Mouse (Mus musculus) MEL (cell line): Measurements from ENCODE around the gene Sphk2. TPM values are rescaled to one million over a fixed set of nuclear protein-coding genes. Genes with fewer than 3 reads are reported as not detected.

ENCODE experiments used
- DNase-seq: peaks from one replicate; pipeline ENCODE4 v3.0.0; 2011; ENCODE audit warnings: low read depth, low spot score
- H3K27ac ChIP-seq: 2 replicates; pipeline ENCODE4 v1.5.1; 2012; ENCODE audit warnings: low read depth, mild to moderate bottlenecking, control low read depth, low read length, moderate library complexity; ENCODE audit not compliant: control insufficient read depth
- H3K27me3 ChIP-seq, 2 experiments: fragments of 150-350 bp in 1 of 2; sonication (generic) in 1 of 2; 2 replicates each; pipeline ENCODE4 v1.6.1; 2012; ENCODE audit warnings: low read length in 2 of 2, mild to moderate bottlenecking in 2 of 2, improper control_type of control experiment in 1 of 2, moderate library complexity in 1 of 2; ENCODE audit not compliant: insufficient read depth in 2 of 2, control insufficient read depth in 1 of 2
- H3K36me3 ChIP-seq, 2 experiments: 2 replicates each; pipeline ENCODE4 v1.6.1; 2012 to 2014; ENCODE audit warnings: low read length in 2 of 2, improper control_type of control experiment in 1 of 2, inconsistent platforms in 1 of 2, mild to moderate bottlenecking in 1 of 2; ENCODE audit not compliant: insufficient read depth in 2 of 2, control insufficient read depth in 1 of 2
- H3K4me1 ChIP-seq, 2 experiments: fragments of 150-350 bp in 1 of 2; sonication (generic) in 1 of 2; 2 replicates each; pipeline ENCODE4 v1.6.1; 2012; ENCODE audit warnings: low read length in 2 of 2, improper control_type of control experiment in 1 of 2, mild to moderate bottlenecking in 1 of 2; ENCODE audit not compliant: insufficient read depth in 2 of 2, control insufficient read depth in 1 of 2
- H3K4me3 ChIP-seq, 2 experiments: fragments of 150-350 bp in 1 of 2; sonication (generic) in 1 of 2; 2 replicates each; pipeline ENCODE4 v1.5.1; 2012; ENCODE audit warnings: low read depth in 2 of 2, low read length in 2 of 2, mild to moderate bottlenecking in 2 of 2, moderate library complexity in 2 of 2, control low read depth in 1 of 2, improper control_type of control experiment in 1 of 2; ENCODE audit not compliant: control insufficient read depth in 1 of 2, insufficient read depth in 1 of 2
- H3K79me2 ChIP-seq: 2 replicates; pipeline ENCODE4 v1.6.1; 2012; ENCODE audit warnings: mild to moderate bottlenecking, low read length, moderate library complexity; ENCODE audit not compliant: control insufficient read depth, poor library complexity, insufficient read depth
- H3K9ac ChIP-seq: 2 replicates; pipeline ENCODE4 v1.6.1; 2012; ENCODE audit warnings: low read depth, mild to moderate bottlenecking, control low read depth, low read length, moderate library complexity; ENCODE audit not compliant: control insufficient read depth, poor library complexity, severe bottlenecking
- H3K9me3 ChIP-seq: fragments of 150-350 bp; sonication (generic); replicated peaks from 2 replicates; pipeline ENCODE4 v1.6.1; 2012; ENCODE audit warnings: mild to moderate bottlenecking, low read length, improper control_type of control experiment, moderate library complexity; ENCODE audit not compliant: insufficient read depth
- BHLHE40 ChIP-seq: IDR thresholded peaks from 2 replicates; pipeline ENCODE4 v1.6.1; 2012; ENCODE audit warnings: low read depth, mild to moderate bottlenecking, inconsistent platforms, low read length, improper control_type of control experiment, borderline replicate concordance
- E2F4 ChIP-seq: IDR thresholded peaks from 2 replicates; pipeline ENCODE4 v1.6.1; 2011; ENCODE audit warnings: low read depth, low read length, improper control_type of control experiment, borderline replicate concordance
- ELF1 ChIP-seq: IDR thresholded peaks from 2 replicates; pipeline ENCODE4 v1.6.1; 2014; ENCODE audit warnings: low read depth, mild to moderate bottlenecking, inconsistent platforms, low read length, improper control_type of control experiment, moderate library complexity
- EP300 ChIP-seq, 2 experiments: IDR thresholded peaks; 2 replicates each; pipeline ENCODE4 v1.6.1; 2011; ENCODE audit warnings: improper control_type of control experiment in 2 of 2, low read length in 2 of 2, low read depth in 1 of 2, mild to moderate bottlenecking in 1 of 2
- ETS1 ChIP-seq: IDR thresholded peaks from 2 replicates; pipeline ENCODE4 v1.6.1; 2012; ENCODE audit warnings: low read depth, mild to moderate bottlenecking, inconsistent platforms, low read length, improper control_type of control experiment, moderate library complexity
- GABPA ChIP-seq: IDR thresholded peaks from 2 replicates; pipeline ENCODE4 v1.6.1; 2012; ENCODE audit warnings: low read depth, mild to moderate bottlenecking, inconsistent platforms, low read length, improper control_type of control experiment, moderate library complexity
- GATA1 ChIP-seq: IDR thresholded peaks from 2 replicates; pipeline ENCODE4 v1.6.1; 2011; ENCODE audit warnings: low read depth, low read length, improper control_type of control experiment
- MAX ChIP-seq: IDR thresholded peaks from 2 replicates; pipeline ENCODE4 v1.6.1; 2011; ENCODE audit warnings: low read length, improper control_type of control experiment
- MYB ChIP-seq: IDR thresholded peaks from 2 replicates; pipeline ENCODE4 v1.6.1; 2011; ENCODE audit warnings: mild to moderate bottlenecking, low read depth, low read length, improper control_type of control experiment
- MYC ChIP-seq: IDR thresholded peaks from 2 replicates; pipeline ENCODE4 v1.6.1; 2011; ENCODE audit warnings: low read depth, mild to moderate bottlenecking, low read length, improper control_type of control experiment, moderate library complexity
- NRF1 ChIP-seq: IDR thresholded peaks from 2 replicates; pipeline ENCODE4 v1.6.1; 2014; ENCODE audit warnings: low read depth, mild to moderate bottlenecking, inconsistent platforms, low read length, improper control_type of control experiment, moderate library complexity; ENCODE audit not compliant: poor library complexity, insufficient read depth, severe bottlenecking
- POLR2A ChIP-seq, 2 experiments: IDR thresholded peaks; 2 replicates each; pipeline ENCODE4 v1.6.1; 2011 to 2012; ENCODE audit warnings: low read length in 2 of 2, mild to moderate bottlenecking in 2 of 2, control low read depth in 1 of 2, improper control_type of control experiment in 1 of 2, low read depth in 1 of 2, moderate library complexity in 1 of 2; ENCODE audit not compliant: control insufficient read depth in 1 of 2, insufficient read depth in 1 of 2, poor library complexity in 1 of 2
- RCOR1 ChIP-seq: IDR thresholded peaks from 2 replicates; pipeline ENCODE4 v1.6.1; 2012; ENCODE audit warnings: low read depth, mild to moderate bottlenecking, inconsistent platforms, low read length, improper control_type of control experiment
- SMC3 ChIP-seq: IDR thresholded peaks from 2 replicates; pipeline ENCODE4 v1.6.1; 2011; ENCODE audit warnings: low read depth, low read length, improper control_type of control experiment
- UBTF ChIP-seq: IDR thresholded peaks from 2 replicates; pipeline ENCODE4 v1.6.1; 2012; ENCODE audit warnings: low read depth, mild to moderate bottlenecking, inconsistent platforms, low read length, improper control_type of control experiment, moderate library complexity, borderline replicate concordance; ENCODE audit not compliant: insufficient read depth
- ZKSCAN1 ChIP-seq: IDR thresholded peaks from 2 replicates; pipeline ENCODE4 v1.6.1; 2012; ENCODE audit warnings: low read depth, mild to moderate bottlenecking, inconsistent platforms, low read length, improper control_type of control experiment, moderate library complexity
- ZMIZ1 ChIP-seq: IDR thresholded peaks from 2 replicates; pipeline ENCODE4 v1.6.1; 2012; ENCODE audit warnings: low read depth, mild to moderate bottlenecking, inconsistent platforms, low read length, improper control_type of control experiment, moderate library complexity
- polyA plus RNA-seq, 2 experiments: library from polyadenylated mRNA; stranded (reverse) in 1 of 2; unstranded in 1 of 2; fragments of >175 nt in 1 of 2; fragments of >200 nt in 1 of 2; gene quantifications; 2 replicates each; pipeline versions ENCODE4 v1.2.1 to v1.2.4; 2012; ENCODE audit warnings: low replicate concordance in 2 of 2, low read depth in 1 of 2; ENCODE audit not compliant: insufficient read length in 2 of 2, insufficient read depth in 1 of 2, missing spikeins in 1 of 2
- total RNA-seq: library from RNA; depleted of rRNA; stranded (reverse); fragments of 300-350 nt; gene quantifications from 2 replicates; pipeline ENCODE4 v1.2.3, GENCODE M21; 2012; rRNA removed

The Sphk2 gene
- total and polyA plus RNA-seq, 3 experiments = 21.0 to 40.2 TPM; not detected in 1

DNA sequence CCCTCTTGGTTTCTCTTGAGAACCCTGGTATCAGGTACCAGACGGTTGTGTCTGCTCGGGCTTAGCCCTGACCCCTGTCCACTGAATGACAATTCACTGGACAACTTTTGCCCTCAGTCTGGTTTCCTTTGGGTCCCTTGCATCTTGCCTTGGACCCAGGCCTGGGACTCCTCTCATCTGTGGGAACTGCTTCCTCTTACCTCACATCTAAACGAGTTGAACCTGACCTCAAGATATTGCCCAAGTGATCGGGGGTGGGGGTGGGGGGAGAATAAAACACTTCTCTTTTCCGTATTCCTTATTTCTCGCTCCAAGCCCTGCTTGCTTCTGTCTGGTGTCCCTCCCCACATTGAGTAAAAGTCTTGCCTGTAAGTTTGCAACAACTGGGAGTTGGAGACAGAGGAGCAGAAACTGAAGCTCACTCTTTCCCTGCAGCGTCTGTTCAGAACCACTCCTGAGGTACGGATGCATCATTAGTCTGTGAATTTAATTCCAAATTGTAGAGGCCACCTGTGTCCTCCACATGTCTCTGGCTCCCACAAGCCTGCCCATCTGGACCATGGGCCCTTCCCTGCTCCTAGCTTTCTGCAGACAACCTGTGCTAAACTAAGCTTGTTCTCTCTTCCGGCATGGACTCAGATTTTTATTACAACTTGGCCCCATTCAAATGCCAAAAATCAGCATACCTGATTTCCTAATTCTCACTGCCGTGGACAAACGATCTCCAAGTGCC, 56.9 kb downstream of the Sphk2 start:
- H3K4me3 ChIP-seq = no peak overlapping the region
- H3K27ac ChIP-seq = no peak overlapping the region
- H3K79me2 ChIP-seq = no peaks in the 10 kb centered on the region
- TF ChIP-seq UBTF = no peak
- no peak for TF ChIP-seq MAX
- TF ChIP-seq ETS1 = no peak
- no peak for TF ChIP-seq RCOR1
- TF ChIP-seq MYB = no peak
- TF ChIP-seq ELF1 = no peak
- TF ChIP-seq BHLHE40 = no peak
- no peak for TF ChIP-seq NRF1
- TF ChIP-seq MYC = no peak
- TF ChIP-seq GATA1 = no peak
- TF ChIP-seq EP300 (IDR thresholded peaks at IDR 0.05; ENCODE audit: low read depth in 1 of 2, low read length in 2 of 2) = no peak
- TF ChIP-seq GABPA = no peak
- no peak for TF ChIP-seq E2F4
- TF ChIP-seq POLR2A (IDR thresholded peaks at IDR 0.05; ENCODE audit: control insufficient read depth in 1 of 2, insufficient read depth in 1 of 2, low read depth in 1 of 2, low read length in 2 of 2, poor library complexity in 1 of 2) = no peak
- no peak for TF ChIP-seq ZMIZ1
- no peak for TF ChIP-seq ZKSCAN1
- TF ChIP-seq SMC3 = no peak
- no peaks in the 10 kb centered on the region for H3K36me3 ChIP-seq
- no peaks in the 10 kb centered on the region for H3K9me3 ChIP-seq
- no peak for DNase-seq
- H3K27me3 ChIP-seq = peaks cover 0 to 3% of the 10 kb centered on the region in 2 experiments; a peak in 2 of 4 replicates
- no peak overlapping the region for H3K9ac ChIP-seq
- no peaks in the 10 kb centered on the region for H3K4me1 ChIP-seq

Other genes starting within 250 kb of the Sphk2 start
Only the 30 nearest of the 32 such genes appear.
- gene Dhdh, start 229.2 kb downstream of the Sphk2 start, total RNA-seq = 0.08 and 0.10 TPM in 2 replicates
- 1 to 10 TPM in 1 of 2 experiments, not detected in 1; 1.6 TPM for gene Dhdh, start 229.2 kb downstream of the Sphk2 start, polyA plus RNA-seq
- gene Nucb1, start 207.6 kb downstream of the Sphk2 start, total RNA-seq = 196 and 224 TPM in 2 replicates
- 100 to 1,000 TPM in 1 of 2 experiments, 10 to 100 TPM in 1; 92.3 to 343 TPM for gene Nucb1, start 207.6 kb downstream of the Sphk2 start, polyA plus RNA-seq
- gene Ppp1r15a, start 191.7 kb downstream of the Sphk2 start, total RNA-seq = 27.0 and 27.2 TPM in 2 replicates
- gene Ppp1r15a, start 191.7 kb downstream of the Sphk2 start, polyA plus RNA-seq = 10 to 100 TPM in 1 of 2 experiments, not detected in 1; 78.0 TPM
- 0.12 and 0.36 TPM in 2 replicates for gene Plekha4, start 191.7 kb downstream of the Sphk2 start, total RNA-seq
- gene Plekha4, start 191.7 kb downstream of the Sphk2 start, polyA plus RNA-seq = under 1 TPM in 1 of 2 experiments, not detected in 1; 0.65 TPM
- 1.8 and 2.0 TPM in 2 replicates for gene Hsd17b14, start 163.1 kb downstream of the Sphk2 start, total RNA-seq
- gene Hsd17b14, start 163.1 kb downstream of the Sphk2 start, polyA plus RNA-seq = 1 to 10 TPM in 1 of 2 experiments, not detected in 1; 9.3 TPM
- 47.4 and 49.4 TPM in 2 replicates for gene Bcat2, start 147.8 kb downstream of the Sphk2 start, total RNA-seq
- 100 to 1,000 TPM in 1 of 2 experiments, not detected in 1; 140 TPM for gene Bcat2, start 147.8 kb downstream of the Sphk2 start, polyA plus RNA-seq
- gene Fgf21, start 102.5 kb downstream of the Sphk2 start, total RNA-seq = not detected in 2 replicates
- gene Fgf21, start 102.5 kb downstream of the Sphk2 start, polyA plus RNA-seq = not detected
- gene Fut1, start 100.7 kb downstream of the Sphk2 start, total RNA-seq = 0.07 TPM in 1 of 2 replicates, not detected in the other
- under 1 TPM in 1 of 2 experiments, not detected in 1; 0.04 TPM for gene Fut1, start 100.7 kb downstream of the Sphk2 start, polyA plus RNA-seq
- not detected in 2 replicates for gene Izumo1, start 96.2 kb downstream of the Sphk2 start, total RNA-seq
- under 1 TPM in 1 of 2 experiments, not detected in 1; 0.04 TPM for gene Izumo1, start 96.2 kb downstream of the Sphk2 start, polyA plus RNA-seq
- gene Rasip1, start 90.5 kb downstream of the Sphk2 start, total RNA-seq = 1.1 TPM in 2 replicates
- under 1 TPM in 1 of 2 experiments, not detected in 1; 0.65 TPM for gene Rasip1, start 90.5 kb downstream of the Sphk2 start, polyA plus RNA-seq
- not detected in 2 replicates for gene Mamstr, start 78.0 kb downstream of the Sphk2 start, total RNA-seq
- not detected for gene Mamstr, start 78.0 kb downstream of the Sphk2 start, polyA plus RNA-seq
- not detected in 2 replicates for gene Fut2, start 51.6 kb downstream of the Sphk2 start, total RNA-seq
- gene Fut2, start 51.6 kb downstream of the Sphk2 start, polyA plus RNA-seq = not detected
- gene Ntn5, start 34.0 kb downstream of the Sphk2 start, total RNA-seq = not detected in 2 replicates
- gene Ntn5, start 34.0 kb downstream of the Sphk2 start, polyA plus RNA-seq = under 1 TPM in 1 of 2 experiments, not detected in 1; 0.13 TPM
- gene Sec1, start 23.6 kb downstream of the Sphk2 start, total RNA-seq = not detected in 2 replicates
- not detected for gene Sec1, start 23.6 kb downstream of the Sphk2 start, polyA plus RNA-seq
- gene Car11, start 18.2 kb downstream of the Sphk2 start, total RNA-seq = 0.29 and 0.77 TPM in 2 replicates
- gene Car11, start 18.2 kb downstream of the Sphk2 start, polyA plus RNA-seq = 1 to 10 TPM in 1 of 2 experiments, not detected in 1; 1.5 TPM
- 21.1 and 24.4 TPM in 2 replicates for gene Dbp, start 12.9 kb downstream of the Sphk2 start, total RNA-seq
- gene Dbp, start 12.9 kb downstream of the Sphk2 start, polyA plus RNA-seq = 10 to 100 TPM in 1 of 2 experiments, not detected in 1; 22.5 TPM
- 3,210 and 3,724 TPM in 2 replicates for gene Rpl18, start 2.5 kb downstream of the Sphk2 start, total RNA-seq
- gene Rpl18, start 2.5 kb downstream of the Sphk2 start, polyA plus RNA-seq = 1,000 to 10,000 TPM in 1 of 2 experiments, not detected in 1; 3,544 TPM
- gene Fam83e, start 3.2 kb upstream of the Sphk2 start, total RNA-seq = 0.95 and 1.0 TPM in 2 replicates
- gene Fam83e, start 3.2 kb upstream of the Sphk2 start, polyA plus RNA-seq = under 1 TPM in 1 of 2 experiments, not detected in 1; 0.43 TPM
- gene Spaca4, start 7.8 kb upstream of the Sphk2 start, total RNA-seq = not detected in 2 replicates
- gene Spaca4, start 7.8 kb upstream of the Sphk2 start, polyA plus RNA-seq = under 1 TPM in 1 of 2 experiments, not detected in 1; 0.38 TPM
- 0.03 and 0.04 TPM in 2 replicates for gene Lmtk3, start 65.7 kb upstream of the Sphk2 start, total RNA-seq
- gene Lmtk3, start 65.7 kb upstream of the Sphk2 start, polyA plus RNA-seq = under 1 TPM in 1 of 2 experiments, not detected in 1; 0.40 TPM
- 0.08 and 0.16 TPM in 2 replicates for gene Sult2b1, start 66.7 kb upstream of the Sphk2 start, total RNA-seq
- under 1 TPM in 1 of 2 experiments, not detected in 1; 0.47 TPM for gene Sult2b1, start 66.7 kb upstream of the Sphk2 start, polyA plus RNA-seq
- 42.6 and 52.9 TPM in 2 replicates for gene Cyth2, start 96.6 kb upstream of the Sphk2 start, total RNA-seq
- gene Cyth2, start 96.6 kb upstream of the Sphk2 start, polyA plus RNA-seq = 10 to 100 TPM in 1 of 2 experiments, not detected in 1; 92.2 TPM
- 0.39 and 0.46 TPM in 2 replicates for gene Kcnj14, start 106.8 kb upstream of the Sphk2 start, total RNA-seq
- gene Kcnj14, start 106.8 kb upstream of the Sphk2 start, polyA plus RNA-seq = 1 to 10 TPM in 1 of 2 experiments, not detected in 1; 1.3 TPM
- 132 and 173 TPM in 2 replicates for gene Grwd1, start 112.9 kb upstream of the Sphk2 start, total RNA-seq
- 100 to 1,000 TPM in 1 of 2 experiments, 10 to 100 TPM in 1; 82.2 to 108 TPM for gene Grwd1, start 112.9 kb upstream of the Sphk2 start, polyA plus RNA-seq
- gene Kdelr1, start 154.8 kb upstream of the Sphk2 start, total RNA-seq = 33.2 and 42.3 TPM in 2 replicates
- gene Kdelr1, start 154.8 kb upstream of the Sphk2 start, polyA plus RNA-seq = 10 to 100 TPM in 1 of 2 experiments, not detected in 1; 60.6 TPM
- gene Grin2d, start 160.4 kb upstream of the Sphk2 start, total RNA-seq = 0.16 and 0.19 TPM in 2 replicates
- gene Grin2d, start 160.4 kb upstream of the Sphk2 start, polyA plus RNA-seq = under 1 TPM in 1 of 2 experiments, not detected in 1; 0.57 TPM
- 0.33 and 0.46 TPM in 2 replicates for gene Syngr4, start 178.7 kb upstream of the Sphk2 start, total RNA-seq
- gene Syngr4, start 178.7 kb upstream of the Sphk2 start, polyA plus RNA-seq = 1 to 10 TPM in 1 of 2 experiments, not detected in 1; 1.1 TPM
- gene Tmem143, start 178.9 kb upstream of the Sphk2 start, total RNA-seq = 10.1 and 10.7 TPM in 2 replicates
- gene Tmem143, start 178.9 kb upstream of the Sphk2 start, polyA plus RNA-seq = 10 to 100 TPM in 1 of 2 experiments, not detected in 1; 20.1 TPM
- gene Emp3, start 203.4 kb upstream of the Sphk2 start, total RNA-seq = 65.1 and 75.0 TPM in 2 replicates
- gene Emp3, start 203.4 kb upstream of the Sphk2 start, polyA plus RNA-seq = 100 to 1,000 TPM in 1 of 2 experiments, not detected in 1; 111 TPM
- 0.15 TPM in 1 of 2 replicates, not detected in the other for gene Ccdc114, start 206.1 kb upstream of the Sphk2 start, total RNA-seq
- gene Ccdc114, start 206.1 kb upstream of the Sphk2 start, polyA plus RNA-seq = under 1 TPM in 1 of 2 experiments, not detected in 1; 0.24 TPM